Mouse (Mus musculus): Measurements from ENCODE around the gene Cd276.

- TF ChIP-seq CTCF (IDR thresholded peaks at IDR 0.05; ENCODE audit: low read depth) (no peak), EP300 (IDR thresholded peaks at IDR 0.05; ENCODE audit: low read depth) (no peak)
These were observed 27.4 kb downstream of the Cd276 start for GRCm38 (mm10) chr9:58527841-58528240.
